In the genomic region with DNA sequence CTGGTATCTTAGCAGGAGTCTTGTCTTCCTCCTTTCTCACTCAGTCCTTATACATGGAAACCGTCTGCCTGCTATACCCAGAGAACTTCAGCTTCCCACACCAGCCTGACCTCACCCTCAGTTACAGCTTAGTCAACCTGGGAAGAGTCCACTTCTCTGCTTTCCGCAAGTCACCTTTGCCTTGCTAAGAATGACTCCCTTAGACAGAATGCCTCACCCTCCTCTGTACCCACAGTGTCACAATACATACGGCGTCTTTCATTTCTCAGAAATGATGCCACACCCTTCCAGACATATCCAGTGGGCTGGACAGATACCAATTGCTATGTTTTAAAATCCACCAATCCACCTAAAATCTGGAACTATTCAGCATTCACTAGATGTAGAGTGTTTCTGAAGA, we compare ENCODE assay signal across 18 mouse cellular contexts. TPM values are rescaled to one million over a fixed set of nuclear protein-coding genes. Genes with fewer than 3 reads are reported as not detected.
DNase-seq lines count a peak whose midpoint lies in the region; ATAC-seq and TF ChIP-seq lines count a peak whose summit lies in the region.
"Had no signal": no experiment of that assay in that cellular context is flagged by ENCODE, and none has a peak within 500 bp of the region (broad histone marks: within the 10 kb centered on the region; RNA-seq: fewer than 3 reads in every experiment).

No protein-coding gene starts in this region.

- H3K9me3 ChIP-seq in G1E (replicated peaks): no peaks in the 10 kb centered on the region
- H3K9me3 ChIP-seq in intestine, postnatal 0 days (ENCODE audit: control insufficient read depth): no peaks in the 10 kb centered on the region
- H3K9me3 ChIP-seq in megakaryocyte, embryonic 14.5 days: no peaks in the 10 kb centered on the region
- H3K9me3 ChIP-seq: kidney, embryonic 15.5 days; midbrain, embryonic 10.5 days; neural tube, embryonic 13.5 days had no signal

- intact Hi-C loops in gastrocnemius, adult 2 months (cut with DNase I): no loop called here
- intact Hi-C loops in left cerebral cortex, adult 2 months (cut with DNase I): no loop called here

- 47% methylated on average over 4 of the region's 4 CpGs for WGBS in intestine, postnatal 0 days

- H3K4me1 ChIP-seq in G1E (ENCODE audit: insufficient read depth, low read depth, low read length): peaks cover 77% of the 10 kb centered on the region
- H3K4me1 ChIP-seq in intestine, postnatal 0 days (replicated peaks; ENCODE audit: control insufficient read depth, insufficient read depth, low read length): peaks cover 7% of the 10 kb centered on the region
- peaks cover 99% of the 10 kb centered on the region for H3K4me1 ChIP-seq in megakaryocyte, embryonic 14.5 days
- H3K4me1 ChIP-seq: midbrain, embryonic 10.5 days had no signal

- 0 out of 2 replicates have a peak, but pooled peaks have one; percentile 23 for ATAC-seq in G1E (ENCODE audit: extremely low read depth, insufficient number of reproducible peaks, low FRiP score, poor library complexity, severe bottlenecking)
- peak; percentile 87 for ATAC-seq in intestine, postnatal 0 days
- ATAC-seq in erythroid progenitor cell, adult 5-6 weeks (replicated peaks; ENCODE audit: low FRiP score, poor library complexity, severe bottlenecking): no peak

- H3K4me2 ChIP-seq in intestine, postnatal 0 days (replicated peaks; ENCODE audit: low read depth): 0 out of 2 replicates have a peak overlapping the region, but pooled peaks have one; percentile 4
- H3K4me2 ChIP-seq: kidney, embryonic 15.5 days; neural tube, embryonic 13.5 days had no signal

- TF ChIP-seq CTCF in gastrocnemius, adult 2 months (IDR thresholded peaks at IDR 0.05): no peak
- TF ChIP-seq CTCF in G1E (IDR thresholded peaks at IDR 0.05; ENCODE audit: low read depth, low read length): no peak
- TF ChIP-seq CTCF in intestine, postnatal 0 days (IDR thresholded peaks at IDR 0.05; ENCODE audit: low read depth): no peak
- TF ChIP-seq CTCF in left cerebral cortex, adult 2 months (IDR thresholded peaks at IDR 0.05): no peak

- peaks cover 94% of the 10 kb centered on the region for H3K36me3 ChIP-seq in G1E (replicated peaks)
- peaks cover 65% of the 10 kb centered on the region for H3K36me3 ChIP-seq in intestine, postnatal 0 days (ENCODE audit: control insufficient read depth, insufficient read depth)
- peaks cover 96% of the 10 kb centered on the region for H3K36me3 ChIP-seq in megakaryocyte, embryonic 14.5 days (replicated peaks; ENCODE audit: low read length)

- no peaks in the 10 kb centered on the region for H3K27me3 ChIP-seq in G1E (ENCODE audit: insufficient read depth, low read length)
- H3K27me3 ChIP-seq in intestine, postnatal 0 days (replicated peaks; ENCODE audit: control insufficient read depth, insufficient read depth, low read length): no peaks in the 10 kb centered on the region
- H3K27me3 ChIP-seq in megakaryocyte, embryonic 14.5 days (replicated peaks): no peaks in the 10 kb centered on the region
- H3K27me3 ChIP-seq: CH12.LX; kidney, embryonic 15.5 days; neural tube, embryonic 13.5 days had no signal

- peak overlapping the region; percentile 65 for H3K27ac ChIP-seq in gastrocnemius, adult 2 months
- H3K27ac ChIP-seq in intestine, postnatal 0 days (ENCODE audit: low read depth, low read length): peak overlapping the region; percentile 67
- no peak overlapping the region for H3K27ac ChIP-seq in left cerebral cortex, adult 2 months
- H3K27ac ChIP-seq: kidney, embryonic 15.5 days; midbrain, embryonic 10.5 days; neural tube, embryonic 13.5 days had no signal

- no peak overlapping the region for H3K9ac ChIP-seq in intestine, postnatal 0 days (ENCODE audit: low read depth, low read length)
- H3K9ac ChIP-seq: kidney, embryonic 15.5 days; neural tube, embryonic 13.5 days had no signal

- peak overlapping the region; percentile 21; the same call in 1 of the 2 replicates for H3K4me3 ChIP-seq in gastrocnemius, adult 2 months
- H3K4me3 ChIP-seq in G1E (ENCODE audit: low read depth, low read length): no peak overlapping the region; the same call in 1 of the 2 replicates
- no peak overlapping the region for H3K4me3 ChIP-seq in intestine, postnatal 0 days (ENCODE audit: low read depth, low read length)
- peak overlapping the region; percentile 71 for H3K4me3 ChIP-seq in megakaryocyte, embryonic 14.5 days (replicated peaks)
- no peak overlapping the region for H3K4me3 ChIP-seq in left cerebral cortex, adult 2 months
- H3K4me3 ChIP-seq: kidney, embryonic 15.5 days; midbrain, embryonic 10.5 days; neural tube, embryonic 13.5 days had no signal

- DNase-seq in gastrocnemius, adult 2 months: no peak
- DNase-seq in gastrocnemius, adult 18-20 months (ENCODE audit: low spot score): no peak
- DNase-seq in G1E (ENCODE audit: low spot score): no peak
- DNase-seq in left cerebral cortex, adult 9 months (ENCODE audit: low spot score in 2 of 2): no peak
- DNase-seq in left cerebral cortex, adult 2 months (ENCODE audit: extremely low spot score in 1 of 2, low spot score in 2 of 2): no peak
- DNase-seq: adrenal gland, adult 2 months; cerebellum, adult 11-12 months; cerebellum, postnatal 25 days; layer of hippocampus, postnatal 36 days; right cerebral cortex, postnatal 25 days; thymus, adult 18-20 months had no signal

RNA-seq across cellular contexts. Expression of a gene that starts 15.5 kb away (rescaled TPM):
- total RNA-seq in gastrocnemius, adult 2 months (2021): 100 to 1,000 TPM; 211 to 236 TPM
- total RNA-seq in gastrocnemius, adult 18-20 months (2021): 100 to 1,000 TPM; 225 to 239 TPM
- total RNA-seq in G1E (2014; fragmentation: Nextera tagmentation): 802 and 891 TPM in 2 replicates
- total RNA-seq in G1E (2017): 150 and 168 TPM in 2 replicates
- polyA plus RNA-seq in G1E (2012): 93.2 and 99.6 TPM in 2 replicates
- 375 and 413 TPM in 2 replicates for polyA plus RNA-seq in intestine, postnatal 0 days (2015; fragmentation: Nextera tagmentation; extraction: Ambion mirVana)
- polyA plus RNA-seq in megakaryocyte, embryonic 14.5 days (2012; ENCODE audit: insufficient read depth, low replicate concordance): 176 and 178 TPM in 2 replicates
- total RNA-seq in erythroid progenitor cell, adult 5-6 weeks (2015; ENCODE audit: low replicate concordance): 195 and 254 TPM in 2 replicates
- total RNA-seq in erythroid progenitor cell, adult 5-6 weeks (2017; ENCODE audit: low replicate concordance): 40.0 and 104 TPM in 2 replicates
- total RNA-seq in left cerebral cortex, adult 2 months (2021): 100 to 1,000 TPM; 344 to 351 TPM

RNA-seq across cellular contexts. Expression of a gene that starts 47.9 kb away (rescaled TPM):
- 1 to 10 TPM; 8.0 to 10.0 TPM for total RNA-seq in gastrocnemius, adult 2 months (2021)
- total RNA-seq in gastrocnemius, adult 18-20 months (2021): 1 to 10 TPM; 9.3 to 9.5 TPM
- total RNA-seq in G1E (2014; fragmentation: Nextera tagmentation): 19.4 and 29.9 TPM in 2 replicates
- total RNA-seq in G1E (2017): 14.1 and 14.4 TPM in 2 replicates
- 6.1 and 9.0 TPM in 2 replicates for polyA plus RNA-seq in G1E (2012)
- 10.6 and 11.4 TPM in 2 replicates for polyA plus RNA-seq in intestine, postnatal 0 days (2015; fragmentation: Nextera tagmentation; extraction: Ambion mirVana)
- polyA plus RNA-seq in megakaryocyte, embryonic 14.5 days (2012; ENCODE audit: insufficient read depth, low replicate concordance): 5.3 and 8.6 TPM in 2 replicates
- 14.1 and 22.2 TPM in 2 replicates for total RNA-seq in erythroid progenitor cell, adult 5-6 weeks (2015; ENCODE audit: low replicate concordance)
- total RNA-seq in erythroid progenitor cell, adult 5-6 weeks (2017; ENCODE audit: low replicate concordance): 14.1 and 16.0 TPM in 2 replicates
- 10 to 100 TPM; 32.5 to 36.1 TPM for total RNA-seq in left cerebral cortex, adult 2 months (2021)

Comparison
In these comparisons a context has a peak if more than half of its experiments do, and no peak if none do; other contexts are left out.
1. H3K4me3 ChIP-seq: peak in gastrocnemius, adult 2 months (single experiment) and megakaryocyte, embryonic 14.5 days (single experiment); none in G1E (single experiment), intestine, postnatal 0 days (single experiment) and left cerebral cortex, adult 2 months (single experiment).